ENCODE assay signal across 25 mouse cellular contexts in genomic region chr3:132479275-132479674, GRCm38 (mm10).
"Had no signal": no experiment of that assay in that cellular context is flagged by ENCODE, and none has a peak within 500 bp of the region (broad histone marks: within the 10 kb centered on the region; RNA-seq: fewer than 3 reads in every experiment).

No protein-coding gene starts in this region.

- H3K9ac ChIP-seq: forebrain, postnatal 0 days; heart, embryonic 13.5 days; heart, embryonic 15.5 days; hindbrain, embryonic 13.5 days; hindbrain, embryonic 15.5 days; limb, embryonic 12.5 days; liver, embryonic 14.5 days had no signal

- H3K4me2 ChIP-seq: heart, embryonic 11.5 days; heart, embryonic 13.5 days; heart, embryonic 15.5 days; hindbrain, embryonic 13.5 days; hindbrain, embryonic 15.5 days; limb, embryonic 12.5 days had no signal

- ATAC-seq: forebrain, postnatal 0 days; hindbrain, postnatal 0 days; intestine, embryonic 16.5 days had no signal

- H3K4me1 ChIP-seq: heart, embryonic 13.5 days; heart, embryonic 15.5 days; hindbrain, embryonic 13.5 days; hindbrain, embryonic 15.5 days; limb, embryonic 12.5 days had no signal

- DNase-seq: forebrain, postnatal 0 days; gastrocnemius, postnatal 14 days; gastrocnemius, postnatal 36 days; heart, adult 11 months; heart, adult 2 months; heart, postnatal 14 days; heart, postnatal 36 days; kidney, adult 11 months; kidney, adult 2 months; kidney, adult 9 months; kidney, postnatal 10 days; kidney, postnatal 25 days; kidney, postnatal 4 days had no signal

- H3K27me3 ChIP-seq: heart, embryonic 13.5 days; heart, embryonic 15.5 days; hindbrain, embryonic 13.5 days; hindbrain, embryonic 15.5 days; limb, embryonic 12.5 days had no signal

- H3K4me3 ChIP-seq: heart, adult 2 months; heart, embryonic 13.5 days; heart, embryonic 15.5 days; hindbrain, embryonic 13.5 days; hindbrain, embryonic 15.5 days; layer of hippocampus, adult 2 months; left cerebral cortex, adult 2 months; limb, embryonic 10.5 days; limb, embryonic 12.5 days had no signal

- H3K27ac ChIP-seq: heart, adult 2 months; heart, embryonic 13.5 days; heart, embryonic 15.5 days; hindbrain, embryonic 13.5 days; hindbrain, embryonic 15.5 days; hindbrain, postnatal 0 days; layer of hippocampus, adult 2 months; left cerebral cortex, adult 2 months; limb, embryonic 10.5 days; limb, embryonic 12.5 days; liver, embryonic 14.5 days had no signal

- H3K9me3 ChIP-seq: heart, embryonic 13.5 days; heart, embryonic 15.5 days; hindbrain, embryonic 13.5 days; hindbrain, embryonic 15.5 days; limb, embryonic 10.5 days; limb, embryonic 12.5 days had no signal

- H3K36me3 ChIP-seq: heart, embryonic 13.5 days; heart, embryonic 15.5 days; hindbrain, embryonic 13.5 days; hindbrain, embryonic 15.5 days; limb, embryonic 10.5 days; limb, embryonic 12.5 days had no signal
